Mouse (Mus musculus) myocyte (in vitro differentiated cells): ENCODE data around the gene AW146154.

Source experiments
- E2F4 ChIP-seq: IDR thresholded peaks from one replicate; pipeline ENCODE4 v1.6.1; 2011; ENCODE audit warnings: mild to moderate bottlenecking, control low read depth, moderate library complexity; ENCODE audit not compliant: insufficient read depth
- MAX ChIP-seq: IDR thresholded peaks from one replicate; pipeline ENCODE4 v1.6.1; 2011; ENCODE audit warnings: low read depth, mild to moderate bottlenecking, control low read depth
- MYOD1 ChIP-seq, 3 experiments: IDR thresholded peaks; one replicate each; pipeline ENCODE4 v1.6.1; 2011; ENCODE audit warnings: control low read depth in 2 of 3, low read depth in 2 of 3, mild to moderate bottlenecking in 2 of 3, moderate library complexity in 1 of 3; ENCODE audit not compliant: insufficient read length in 2 of 3, control insufficient read depth in 1 of 3
- MYOG ChIP-seq, 3 experiments: IDR thresholded peaks; one replicate each; pipeline ENCODE4 v1.6.1; 2011; ENCODE audit warnings: control low read depth in 2 of 3, low read depth in 2 of 3, mild to moderate bottlenecking in 2 of 3; ENCODE audit not compliant: insufficient read length in 2 of 3, control insufficient read depth in 1 of 3, insufficient read depth in 1 of 3
- POLR2A ChIP-seq: IDR thresholded peaks from one replicate; pipeline ENCODE4 v1.6.1; 2011; ENCODE audit warnings: low read depth, mild to moderate bottlenecking, control low read depth, moderate library complexity; ENCODE audit not compliant: insufficient read length
- POLR2AphosphoS2 ChIP-seq: IDR thresholded peaks from one replicate; pipeline ENCODE4 v1.6.1; 2011; ENCODE audit warnings: low read depth, control low read depth; ENCODE audit not compliant: insufficient read length
- REST ChIP-seq: IDR thresholded peaks from one replicate; pipeline ENCODE4 v1.6.1; 2011; ENCODE audit warnings: mild to moderate bottlenecking, control low read depth, moderate library complexity; ENCODE audit not compliant: insufficient read depth, insufficient read length
- SRF ChIP-seq: IDR thresholded peaks from one replicate; pipeline ENCODE4 v1.6.1; 2011; ENCODE audit warnings: low read depth; ENCODE audit not compliant: control insufficient read depth, insufficient read length
- TCF12 ChIP-seq: IDR thresholded peaks from one replicate; pipeline ENCODE4 v1.6.1; 2011; ENCODE audit warnings: mild to moderate bottlenecking, control low read depth; ENCODE audit not compliant: poor library complexity, insufficient read depth, severe bottlenecking
- TCF3 ChIP-seq: IDR thresholded peaks from one replicate; pipeline ENCODE4 v1.6.1; 2011; ENCODE audit warnings: low read depth, control low read depth; ENCODE audit not compliant: insufficient read length
- USF1 ChIP-seq: IDR thresholded peaks from one replicate; pipeline ENCODE4 v1.6.1; 2011; ENCODE audit warnings: low read depth, mild to moderate bottlenecking, control low read depth, moderate library complexity

- TF ChIP-seq POLR2AphosphoS2 (no peak), E2F4 (no peak), USF1 (no peak), MYOD1 (IDR thresholded peaks at IDR 0.05; ENCODE audit: control insufficient read depth in 1 of 3, insufficient read length in 2 of 3, low read depth in 2 of 3) (no peak), POLR2A (no peak), REST (no peak), TCF3 (no peak), TCF12 (no peak), SRF (no peak), MYOG (IDR thresholded peaks at IDR 0.05; ENCODE audit: control insufficient read depth in 1 of 3, insufficient read depth in 1 of 3, insufficient read length in 2 of 3, low read depth in 2 of 3) (no peak), MAX (no peak)
Measured at GRCm38 (mm10) chr7:41512207-41512606, 12.5 kb upstream of the AW146154 start.
